Mouse (Mus musculus): Measurements from ENCODE around the gene Osbpl7.

The Osbpl7 gene

GRCm38 (mm10) chr11:97083401-97084140 is 33.1 kb downstream of the Osbpl7 start:
- no peak for DNase-seq (ENCODE audit: low read depth)

- DNase-seq (ENCODE audit: low read depth): no peak
Measured at GRCm38 (mm10) chr11:97084821-97085505, 34.5 kb downstream of the Osbpl7 start.

- no peak for DNase-seq (ENCODE audit: low read depth)
Measured at GRCm38 (mm10) chr11:97086365-97086764, 35.9 kb downstream of the Osbpl7 start.

- no peak for DNase-seq (ENCODE audit: low read depth)
Measured at GRCm38 (mm10) chr11:97094600-97094999, 44.2 kb downstream of the Osbpl7 start.

GRCm38 (mm10) chr11:97098791-97099190 is 48.4 kb downstream of the Osbpl7 start:
- DNase-seq (ENCODE audit: low read depth): no peak

- peak; percentile 87 for DNase-seq (ENCODE audit: low read depth)
Measured at GRCm38 (mm10) chr11:97101722-97102121, 51.3 kb downstream of the Osbpl7 start.

GRCm38 (mm10) chr11:97103163-97104090 is 53.0 kb downstream of the Osbpl7 start:
- DNase-seq (ENCODE audit: low read depth): peak; percentile 62

- peak; percentile 80 for DNase-seq (ENCODE audit: low read depth)
Measured at GRCm38 (mm10) chr11:97104091-97104483, 53.7 kb downstream of the Osbpl7 start.

GRCm38 (mm10) chr11:97108976-97109375 is 58.5 kb downstream of the Osbpl7 start:
- peak; percentile 56 for DNase-seq (ENCODE audit: low read depth)

GRCm38 (mm10) chr11:97112519-97113125 is 62.2 kb downstream of the Osbpl7 start:
- DNase-seq (ENCODE audit: low read depth): peak; percentile 67

GRCm38 (mm10) chr11:97114671-97115601 is 64.5 kb downstream of the Osbpl7 start, which contains the start of gene Tbx21:
Gene Tbx21 (minus strand): TSS chr11:97115331.
- peak; percentile 84 for DNase-seq (ENCODE audit: low read depth)

- peak; percentile 74 for DNase-seq (ENCODE audit: low read depth)
Measured at GRCm38 (mm10) chr11:97115797-97116196, 65.4 kb downstream of the Osbpl7 start.

Measured in induced T-regulatory cell, adult 2 months (primary cell).